Mouse (Mus musculus): Measurements from ENCODE around the gene Cd300ld2. TPM values are rescaled to one million over a fixed set of nuclear protein-coding genes. Genes with fewer than 3 reads are reported as not detected.

Cd300ld2 gene
- total RNA-seq, 2 experiments from 2014 or later, result not detected

Other genes with a start within 250 kb of the Cd300ld2 start
- not detected for gene Btbd17, start 220.2 kb downstream of the Cd300ld2 start, total RNA-seq (2021)
- not detected for gene Gpr142, start 217.3 kb downstream of the Cd300ld2 start, total RNA-seq (2021)
- gene Gprc5c, start 165.0 kb downstream of the Cd300ld2 start, total RNA-seq (2021), result 10 to 100 TPM; 31.2 to 47.0 TPM
- under 1 TPM; 0.43 to 0.72 TPM for gene Cd300a, start 126.2 kb downstream of the Cd300ld2 start, total RNA-seq (2021)
- gene Cd300lb, start 81.8 kb downstream of the Cd300ld2 start, total RNA-seq (2021), result under 1 TPM in 1 of 2 experiments, not detected in 1; 0.19 TPM
- not detected for gene Cd300c, start 47.0 kb downstream of the Cd300ld2 start, total RNA-seq (2021)
- gene Cd300ld, start 26.3 kb downstream of the Cd300ld2 start, total RNA-seq (2021), result under 1 TPM; 0.13 to 0.35 TPM
- gene Cd300c2, start 14.3 kb downstream of the Cd300ld2 start, total RNA-seq (2021), result under 1 TPM in 1 of 2 experiments, not detected in 1; 0.54 TPM
- not detected for gene Cd300ld4, start 10.8 kb upstream of the Cd300ld2 start, total RNA-seq (2021)
- gene Cd300ld5, start 21.6 kb upstream of the Cd300ld2 start, total RNA-seq (2021), result 1 to 10 TPM in 1 of 2 experiments, not detected in 1; 3.5 TPM
- gene Cd300ld3, start 32.2 kb upstream of the Cd300ld2 start, total RNA-seq (2021), result 1 to 10 TPM; 1.2 to 3.7 TPM
- not detected for gene Cd300e, start 46.0 kb upstream of the Cd300ld2 start, total RNA-seq (2021)
- under 1 TPM in 1 of 2 experiments, not detected in 1; 0.19 TPM for gene Rab37, start 75.2 kb upstream of the Cd300ld2 start, total RNA-seq (2021)
- gene Cd300lf, start 117.8 kb upstream of the Cd300ld2 start, total RNA-seq (2021), result not detected
- 1 to 10 TPM; 2.3 to 3.9 TPM for gene Slc9a3r1, start 147.1 kb upstream of the Cd300ld2 start, total RNA-seq (2021)
- gene Tmem104, start 171.3 kb upstream of the Cd300ld2 start, total RNA-seq (2021), result 1 to 10 TPM; 4.1 to 5.8 TPM
- 10 to 100 TPM; 10.7 to 13.2 TPM for gene Nat9, start 171.7 kb upstream of the Cd300ld2 start, total RNA-seq (2021)